Mouse (Mus musculus): ENCODE results near the gene Cdc7.

- TF ChIP-seq CTCF (IDR thresholded peaks at IDR 0.05; ENCODE audit: low read depth, low read length), result no peak
- no peak for TF ChIP-seq POLR2A (IDR thresholded peaks at IDR 0.05; ENCODE audit: extremely low read depth, insufficient read depth, low read length)
Observed at GRCm38 (mm10) chr5:107014146-107014545, 50.0 kb downstream of the Cdc7 start.

Measured in liver, adult 2 months (tissue).